Mouse (Mus musculus) spleen, adult 2 months (tissue): ENCODE measurements around the gene Cryaa.

Experiments used
- CTCF ChIP-seq: fragments of 200-500 bp; IDR thresholded peaks from 2 replicates; pipeline ENCODE4 v1.5.1; 2011; ENCODE audit warnings: mild to moderate bottlenecking, inconsistent platforms; ENCODE audit not compliant: insufficient read depth, insufficient read length, insufficient replicate concordance; ENCODE audit errors: extremely low read depth
- POLR2A ChIP-seq: fragments of 200-500 bp; IDR thresholded peaks from 2 replicates; pipeline ENCODE4 v1.6.1; 2011; ENCODE audit warnings: low read depth, low read length, inconsistent platforms

- TF ChIP-seq CTCF (no peak), POLR2A (no peak)
Observed at GRCm38 (mm10) chr17:31668306-31668705, 9.3 kb upstream of the Cryaa start.
